Mouse (Mus musculus) CH12.LX (cell line): ENCODE measurements around the gene Sarnp. TPM values are rescaled to one million over a fixed set of nuclear protein-coding genes. Genes with fewer than 3 reads are reported as not detected.
"Not testable (repeated sequence)": the region's sequence is repeated elsewhere in the genome, so short reads cannot be mapped to it uniquely, and the experiment has no call there.

ENCODE experiments used
- DNase-seq: peaks from one replicate; pipeline ENCODE4 v3.0.0-alpha.2; 2013; ENCODE audit errors: extremely low read depth
- H3K27ac ChIP-seq: 2 replicates; pipeline ENCODE4 v1.5.1; 2012; ENCODE audit warnings: low read depth, mild to moderate bottlenecking, control low read depth, moderate library complexity; ENCODE audit not compliant: insufficient read depth
- H3K27me3 ChIP-seq: replicated peaks from 2 replicates; pipeline ENCODE3; 2012; ENCODE audit warnings: inconsistent platforms
- H3K36me3 ChIP-seq, 2 experiments: replicated peaks in 1 of 2; 2 replicates each; pipeline versions ENCODE3 to v1.6.1; 2012; ENCODE audit warnings: inconsistent platforms in 1 of 2, low read length in 1 of 2, mild to moderate bottlenecking in 1 of 2, mixed read lengths in 1 of 2, moderate library complexity in 1 of 2; ENCODE audit not compliant: control insufficient read depth in 1 of 2, insufficient read depth in 1 of 2
- H3K4me1 ChIP-seq, 2 experiments: 2 replicates each; pipeline ENCODE4 v1.6.1; 2012; ENCODE audit warnings: inconsistent platforms in 1 of 2, moderate library complexity in 1 of 2; ENCODE audit not compliant: insufficient read depth in 2 of 2, control insufficient read depth in 1 of 2
- H3K4me2 ChIP-seq: 2 replicates; pipeline ENCODE4 v1.6.1; 2012; ENCODE audit warnings: low read depth, mild to moderate bottlenecking, control low read depth; ENCODE audit not compliant: poor library complexity, insufficient read depth, severe bottlenecking
- H3K4me3 ChIP-seq, 3 experiments: fragments of 150-350 bp in 1 of 3; sonication (generic) in 1 of 3; replicated peaks in 1 of 3; 2 replicates each; pipeline versions ENCODE3 to v1.5.1; 2011 to 2012; ENCODE audit warnings: low read depth in 2 of 3, low read length in 2 of 3, mild to moderate bottlenecking in 2 of 3, moderate library complexity in 2 of 3, control low read depth in 1 of 3, improper control_type of control experiment in 1 of 3, inconsistent platforms in 1 of 3, mixed read lengths in 1 of 3; ENCODE audit not compliant: poor library complexity in 1 of 3
- H3K79me2 ChIP-seq: replicated peaks from 2 replicates; pipeline ENCODE4 v1.6.1; 2012; ENCODE audit warnings: mild to moderate bottlenecking, moderate library complexity; ENCODE audit not compliant: control insufficient read depth, poor library complexity, insufficient read depth, severe bottlenecking; ENCODE audit errors: extremely low read depth
- H3K9ac ChIP-seq: 2 replicates; pipeline ENCODE4 v1.6.1; 2012; ENCODE audit warnings: low read depth, mild to moderate bottlenecking, control low read depth, moderate library complexity; ENCODE audit not compliant: insufficient read depth
- H3K9me3 ChIP-seq: replicated peaks from 2 replicates; pipeline ENCODE3; 2012; ENCODE audit warnings: low read length, inconsistent platforms, mixed read lengths
- BHLHE40 ChIP-seq: IDR thresholded peaks from 2 replicates; pipeline ENCODE4 v1.6.1; 2011; ENCODE audit warnings: mild to moderate bottlenecking, low read depth, low read length, improper control_type of control experiment
- CHD1 ChIP-seq: IDR thresholded peaks from 2 replicates; pipeline ENCODE4 v1.6.1; 2012; ENCODE audit warnings: low read depth, low read length, improper control_type of control experiment, inconsistent platforms
- CHD2 ChIP-seq: IDR thresholded peaks from 2 replicates; pipeline ENCODE4 v1.6.1; 2011; ENCODE audit warnings: low read length, improper control_type of control experiment
- IRF4 ChIP-seq: IDR thresholded peaks from 2 replicates; pipeline ENCODE4 v1.6.1; 2014; ENCODE audit warnings: low read depth, mild to moderate bottlenecking, inconsistent platforms, low read length, improper control_type of control experiment
- JUN ChIP-seq: IDR thresholded peaks from 2 replicates; pipeline ENCODE4 v1.6.1; 2011; ENCODE audit warnings: low read depth, mild to moderate bottlenecking, low read length, improper control_type of control experiment, moderate library complexity; ENCODE audit not compliant: insufficient read depth
- MEF2A ChIP-seq: IDR thresholded peaks from 2 replicates; pipeline ENCODE4 v1.6.1; 2014; ENCODE audit warnings: low read depth, mild to moderate bottlenecking, inconsistent platforms, low read length, improper control_type of control experiment, borderline replicate concordance
- MXI1 ChIP-seq: IDR thresholded peaks from 2 replicates; pipeline ENCODE4 v1.6.1; 2011; ENCODE audit warnings: mild to moderate bottlenecking, low read depth, low read length, improper control_type of control experiment
- MYC ChIP-seq: IDR thresholded peaks from 2 replicates; pipeline ENCODE4 v1.6.1; 2011; ENCODE audit warnings: low read depth, mild to moderate bottlenecking, improper control_type of control experiment, low read length
- NRF1 ChIP-seq: IDR thresholded peaks from 2 replicates; pipeline ENCODE4 v1.6.1; 2014; ENCODE audit warnings: low read depth, mild to moderate bottlenecking, inconsistent platforms, low read length, improper control_type of control experiment, moderate library complexity
- POLR2A ChIP-seq: IDR thresholded peaks from 2 replicates; pipeline ENCODE4 v1.6.1; 2011; ENCODE audit warnings: low read depth, mild to moderate bottlenecking, improper control_type of control experiment, low read length
- SIN3A ChIP-seq: IDR thresholded peaks from 2 replicates; pipeline ENCODE4 v1.6.1; 2012; ENCODE audit warnings: low read length, improper control_type of control experiment, inconsistent platforms
- TCF12 ChIP-seq: IDR thresholded peaks from 2 replicates; pipeline ENCODE4 v1.6.1; 2014; ENCODE audit warnings: low read depth, mild to moderate bottlenecking, inconsistent platforms, low read length, improper control_type of control experiment
- USF2 ChIP-seq: conservative IDR thresholded peaks from 2 replicates; pipeline ENCODE4 v1.6.1; 2011; ENCODE audit warnings: low read depth, low read length, improper control_type of control experiment
- ZC3H11A ChIP-seq: IDR thresholded peaks from 2 replicates; pipeline ENCODE4 v1.6.1; 2012; ENCODE audit warnings: low read depth, mild to moderate bottlenecking, inconsistent platforms, low read length, improper control_type of control experiment
- ZKSCAN1 ChIP-seq: IDR thresholded peaks from 2 replicates; pipeline ENCODE4 v1.6.1; 2012; ENCODE audit warnings: low read depth, inconsistent platforms, low read length, improper control_type of control experiment, borderline replicate concordance
- ZMIZ1 ChIP-seq: IDR thresholded peaks from 2 replicates; pipeline ENCODE4 v1.6.1; 2012; ENCODE audit warnings: low read depth, mild to moderate bottlenecking, inconsistent platforms, low read length, improper control_type of control experiment
- dilution Hi-C: fragments of 300-500 bp; cut with MboI; formaldehyde crosslinking; loops from 2 replicates; pipeline ENCODE4 v1.14.3; 2020; ENCODE audit warnings: low sequenced_read_pairs; ENCODE audit not compliant: extremely low pct_unique_long_range_greater_than_20kb, extremely low pct_ligation_motif_present
- in situ Hi-C: fragments of 300-500 bp; cut with MboI; formaldehyde crosslinking; loops from 3 replicates; pipeline ENCODE4 v1.14.3; 2019; ENCODE audit warnings: low sequenced_read_pairs, low pct_ligation_motif_present, low pct_unique_long_range_greater_than_20kb, mixed read lengths
- polyA plus RNA-seq: library from polyadenylated mRNA; unstranded; fragments of >175 nt; gene quantifications from 2 replicates; pipeline ENCODE4 v1.2.1, GENCODE M21; 2012; ENCODE audit warnings: low read depth; ENCODE audit not compliant: insufficient read length
- total RNA-seq, 2 experiments: library from RNA; depleted of rRNA; stranded (reverse); fragments of 300-350 nt in 1 of 2; fragments of >200 nt in 1 of 2; gene quantifications; 2 replicates each; pipeline ENCODE4 v1.2.3; 2012 to 2014

Sarnp gene
- total and polyA plus RNA-seq, 3 experiments: 75.4 to 283 (median 170) TPM

DNA sequence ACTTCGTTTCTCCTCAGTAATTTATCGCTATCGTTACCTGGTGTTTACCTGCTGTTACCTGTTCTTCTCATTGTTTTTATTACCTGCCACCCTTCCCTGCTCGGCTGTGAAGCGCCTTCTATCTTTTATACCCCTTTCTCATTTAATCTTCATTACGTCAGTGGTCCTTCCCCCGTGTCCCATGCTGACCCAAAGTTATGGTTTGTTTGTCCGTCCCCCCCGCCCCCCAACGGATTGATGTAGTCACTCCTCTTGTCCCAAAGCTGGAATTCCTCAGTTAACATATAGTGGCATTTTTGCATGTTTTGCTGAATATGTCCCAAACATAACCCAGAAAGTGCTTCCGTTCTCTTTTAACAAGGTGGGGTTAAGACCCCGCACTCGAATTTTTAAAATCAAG lies 5.0 kb downstream of the Sarnp start:
- in situ Hi-C loops (loop anchor here (5.0 kb wide), 1 partner anchor 50 kb away; no protein-coding TSS in a partner anchor), dilution Hi-C loops (no loop called here)
- Histone ChIP-seq H3K9ac (peak overlapping the region; percentile 88), H3K27ac (peak overlapping the region; percentile 6; the same call in 1 of the 2 replicates), H3K4me3 (peak overlapping the region; percentile 77 to 96 (median 82)), H3K79me2 (peaks cover 52% of the 10 kb centered on the region), H3K4me1 (peaks cover 0 to 28% of the 10 kb centered on the region in 2 experiments; a peak in 2 of 4 replicates), H3K4me2 (peak overlapping the region; percentile 43), H3K27me3 (no peaks in the 10 kb centered on the region), H3K36me3 (peaks cover 19 to 61% of the 10 kb centered on the region in 2 experiments), H3K9me3 (no peaks in the 10 kb centered on the region)
- DNase-seq: peak; percentile 25
- TF ChIP-seq MXI1 (peak; percentile 40; the same call in 1 of the 2 replicates), SIN3A (peak; percentile 60), MEF2A (no peak), JUN (no peak), ZKSCAN1 (no peak), ZC3H11A (no peak), CHD1 (no peak), CHD2 (no peak), POLR2A (no peak), USF2 (no peak), IRF4 (no peak), TCF12 (no peak)

DNA sequence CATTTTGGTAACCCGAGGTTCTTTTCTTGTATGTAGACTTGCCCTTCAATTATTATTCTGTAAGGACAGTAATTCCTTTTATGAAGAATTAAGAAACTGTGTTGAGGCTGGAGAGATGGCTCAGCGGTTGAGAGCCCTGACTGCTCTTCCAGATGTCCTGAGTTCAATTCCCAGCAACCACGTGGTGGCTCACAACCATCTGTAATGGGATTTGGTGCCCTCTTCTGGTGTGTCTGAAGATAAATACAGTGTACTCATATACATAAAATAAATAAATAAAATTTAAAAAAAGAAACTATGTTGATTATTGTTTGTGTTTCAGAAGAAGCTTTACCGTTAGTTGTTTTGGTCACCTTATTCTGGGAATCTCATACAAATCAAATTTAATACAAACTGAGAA lies 6.0 kb downstream of the Sarnp start:
- Histone ChIP-seq H3K79me2 (peaks cover 58% of the 10 kb centered on the region), H3K4me2 (peak overlapping the region; percentile 43), H3K4me3 (peak overlapping the region; percentile 77 to 96 (median 82)), H3K36me3 (peaks cover 18 to 59% of the 10 kb centered on the region in 2 experiments), H3K4me1 (peaks cover 0 to 28% of the 10 kb centered on the region in 2 experiments; a peak in 2 of 4 replicates), H3K9ac (peak overlapping the region; percentile 88; the same call in 1 of the 2 replicates)
- TF ChIP-seq MYC (peak; percentile 80), MXI1 (peak; percentile 49; the same call in 1 of the 2 replicates)
- H3K27ac ChIP-seq, H3K27me3 ChIP-seq, dilution Hi-C loops, H3K9me3 ChIP-seq, DNase-seq: not testable (repeated sequence)
- in situ Hi-C loops: loop anchor here (5.0 kb wide), 1 partner anchor 51 kb away; no protein-coding TSS in a partner anchor

DNA sequence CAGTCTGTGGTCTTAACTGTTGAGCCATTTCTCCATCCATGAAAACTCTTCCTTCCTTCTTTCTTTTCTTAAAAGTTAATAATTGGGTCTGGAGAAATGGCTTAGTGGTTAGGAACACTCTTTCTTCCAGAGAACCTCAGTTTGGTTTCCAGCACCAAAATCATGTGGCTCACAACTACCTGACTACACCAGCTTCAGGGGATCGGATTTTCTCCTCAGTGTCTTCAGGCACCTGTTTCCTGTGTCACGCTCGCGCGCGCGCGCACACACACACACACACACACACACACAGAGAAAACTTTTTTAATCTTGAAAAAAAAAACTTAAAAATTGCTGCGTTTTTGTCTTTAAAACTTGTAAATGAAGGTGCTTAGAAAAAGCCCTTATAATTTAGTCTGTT lies 6.7 kb downstream of the Sarnp start:
- in situ Hi-C loops (loop anchor here (5.0 kb wide), 1 partner anchor 52 kb away; no protein-coding TSS in a partner anchor), dilution Hi-C loops (no loop called here)
- Histone ChIP-seq H3K27me3 (no peaks in the 10 kb centered on the region), H3K4me1 (peaks cover 0 to 28% of the 10 kb centered on the region in 2 experiments; a peak in 2 of 4 replicates), H3K79me2 (peaks cover 62% of the 10 kb centered on the region), H3K4me3 (no peak overlapping the region), H3K27ac (no peak overlapping the region), H3K36me3 (peaks cover 17 to 59% of the 10 kb centered on the region in 2 experiments), H3K9ac (no peak overlapping the region), H3K9me3 (no peaks in the 10 kb centered on the region), H3K4me2 (no peak overlapping the region)
- no peak for DNase-seq
- TF ChIP-seq CHD1: no peak
- TF ChIP-seq BHLHE40: no peak
- TF ChIP-seq CHD2: no peak
- no peak for TF ChIP-seq JUN
- no peak for TF ChIP-seq NRF1
- TF ChIP-seq ZMIZ1: no peak
- no peak for TF ChIP-seq MXI1
- no peak for TF ChIP-seq SIN3A
